Mouse (Mus musculus) heart, adult 2 months (tissue): ENCODE data around the gene 5730522E02Rik. TPM values are rescaled to one million over a fixed set of nuclear protein-coding genes. Genes with fewer than 3 reads are reported as not detected.

ENCODE experiments used
- DNase-seq, 2 experiments: peaks; one replicate each; pipeline ENCODE4 v3.0.0; 2021
- H3K27ac ChIP-seq: fragments of 200-600 bp; 2 replicates; pipeline ENCODE4 v1.8.1; 2022
- H3K27me3 ChIP-seq: fragments of 200-500 bp; 2 replicates; pipeline ENCODE4 v1.6.1; 2012; ENCODE audit warnings: mild to moderate bottlenecking, low read length, inconsistent platforms, mixed read lengths; ENCODE audit not compliant: control insufficient read depth, insufficient read depth
- H3K36me3 ChIP-seq: fragments of 200-500 bp; 2 replicates; pipeline ENCODE4 v1.6.1; 2012; ENCODE audit warnings: low read length, inconsistent platforms; ENCODE audit not compliant: control insufficient read depth, insufficient read depth
- H3K4me1 ChIP-seq: fragments of 200-500 bp; 2 replicates; pipeline ENCODE4 v1.6.1; 2011; ENCODE audit warnings: low read length; ENCODE audit not compliant: control insufficient read depth, insufficient read depth
- H3K4me3 ChIP-seq: fragments of 200-600 bp; 2 replicates; pipeline ENCODE4 v1.8.1; 2022
- H3K79me2 ChIP-seq: fragments of 200-500 bp; replicated peaks from 2 replicates; pipeline ENCODE4 v1.6.1; 2012; ENCODE audit warnings: mild to moderate bottlenecking, inconsistent platforms, low read length, moderate library complexity, mixed read lengths; ENCODE audit not compliant: control insufficient read depth, insufficient read depth
- H3K9ac ChIP-seq: fragments of 200-500 bp; 2 replicates; pipeline ENCODE4 v1.6.1; 2012; ENCODE audit warnings: low read depth, mild to moderate bottlenecking, control low read depth, inconsistent platforms, low read length, mixed read lengths
- CTCF ChIP-seq: fragments of 200-600 bp; IDR thresholded peaks from 2 replicates; pipeline ENCODE4 v1.8.1; 2022; ENCODE audit warnings: antibody characterized with exemption, mild to moderate bottlenecking, moderate library complexity
- EP300 ChIP-seq: fragments of 200-500 bp; IDR thresholded peaks from 2 replicates; pipeline ENCODE4 v1.6.1; 2011; ENCODE audit warnings: low read depth, low read length, control low read depth; ENCODE audit not compliant: insufficient read depth
- POLR2A ChIP-seq: fragments of 200-500 bp; IDR thresholded peaks from 2 replicates; pipeline ENCODE4 v1.6.1; 2011; ENCODE audit warnings: mild to moderate bottlenecking, low read depth, low read length, control low read depth; ENCODE audit not compliant: insufficient read depth
- WGBS: fragments of 180-500 bp; shearing (Covaris S2); methylation state at CpG from one replicate; pipeline ENCODE4 v1.1.7; 2018; 5-methylcytosine and 5-hydroxymethylcytosine counted together
- intact Hi-C: fragments of 180-260 bp; cut with DNase I; formaldehyde crosslinking; loops from one replicate; pipeline ENCODE4 v1.15.1; 2025
- polyA plus RNA-seq: library from polyadenylated mRNA; depleted of rRNA; stranded (reverse); fragments of >200 nt; gene quantifications from 2 replicates; pipeline ENCODE4 v1.2.3, GENCODE M21; 2012
- total RNA-seq, 2 experiments: library from RNA; stranded (reverse); gene quantifications; 2 replicates each; pipeline ENCODE4 v1.2.3; 2021

5730522E02Rik gene
- total and polyA plus RNA-seq, 3 experiments = not detected

GRCm38 (mm10) chr11:25854216-25854615, 356.3 kb downstream of the 5730522E02Rik start:
- intact Hi-C loops = no loop called here
- Histone ChIP-seq H3K27ac (no peak overlapping the region), H3K9ac (no peak overlapping the region), H3K27me3 (no peaks in the 10 kb centered on the region), H3K79me2 (no peaks in the 10 kb centered on the region), H3K4me3 (no peak overlapping the region), H3K4me1 (no peaks in the 10 kb centered on the region), H3K36me3 (no peaks in the 10 kb centered on the region)
- 84% methylated on average over 10 of the region's 10 CpGs for WGBS
- no peak for DNase-seq
- no peak for TF ChIP-seq EP300

GRCm38 (mm10) chr11:25853032-25853431, 357.5 kb downstream of the 5730522E02Rik start:
- Histone ChIP-seq H3K27me3 (no peaks in the 10 kb centered on the region), H3K27ac (no peak overlapping the region), H3K79me2 (no peaks in the 10 kb centered on the region), H3K4me1 (no peaks in the 10 kb centered on the region), H3K36me3 (no peaks in the 10 kb centered on the region), H3K4me3 (no peak overlapping the region), H3K9ac (no peak overlapping the region)
- intact Hi-C loops = no loop called here
- WGBS = 52% methylated on average over 5 of the region's 5 CpGs
- TF ChIP-seq POLR2A (no peak), EP300 (no peak), CTCF (no peak)
- no peak for DNase-seq

- WGBS = 51% methylated on average over 14 of the region's 14 CpGs
- Histone ChIP-seq H3K27me3 (no peaks in the 10 kb centered on the region), H3K4me3 (no peak overlapping the region), H3K9ac (no peak overlapping the region), H3K27ac (no peak overlapping the region), H3K36me3 (no peaks in the 10 kb centered on the region), H3K4me1 (no peaks in the 10 kb centered on the region), H3K79me2 (no peaks in the 10 kb centered on the region)
- no peak for TF ChIP-seq CTCF
- TF ChIP-seq EP300 = no peak
- TF ChIP-seq POLR2A = no peak
- no peak for DNase-seq
- intact Hi-C loops = no loop called here
Measured at GRCm38 (mm10) chr11:25848824-25849644, 361.5 kb downstream of the 5730522E02Rik start.

GRCm38 (mm10) chr11:25838451-25838850, 372.1 kb downstream of the 5730522E02Rik start:
- no peaks in the 10 kb centered on the region for H3K36me3 ChIP-seq
- no peaks in the 10 kb centered on the region for H3K79me2 ChIP-seq
- no peaks in the 10 kb centered on the region for H3K27me3 ChIP-seq
- DNase-seq = no peak
- WGBS = 64% methylated on average over 1 of the region's 1 CpGs
- intact Hi-C loops = no loop called here
- no peaks in the 10 kb centered on the region for H3K4me1 ChIP-seq
- H3K27ac ChIP-seq = no peak overlapping the region
- H3K9ac ChIP-seq = no peak overlapping the region
- TF ChIP-seq EP300 (no peak), POLR2A (no peak), CTCF (no peak)
- no peak overlapping the region for H3K4me3 ChIP-seq

- intact Hi-C loops = no loop called here
- DNase-seq = no peak
- H3K27ac ChIP-seq = no peak overlapping the region
- TF ChIP-seq EP300 = no peak
- TF ChIP-seq POLR2A = no peak
- no peak for TF ChIP-seq CTCF
- no peaks in the 10 kb centered on the region for H3K27me3 ChIP-seq
- no peak overlapping the region for H3K4me3 ChIP-seq
- no peaks in the 10 kb centered on the region for H3K36me3 ChIP-seq
- H3K9ac ChIP-seq = no peak overlapping the region
- no peaks in the 10 kb centered on the region for H3K79me2 ChIP-seq
- H3K4me1 ChIP-seq = no peaks in the 10 kb centered on the region
Measured at GRCm38 (mm10) chr11:25819789-25820188, 390.8 kb downstream of the 5730522E02Rik start.

GRCm38 (mm10) chr11:25813446-25813845, 397.1 kb downstream of the 5730522E02Rik start:
- intact Hi-C loops = no loop called here
- no peak overlapping the region for H3K4me3 ChIP-seq
- TF ChIP-seq EP300 (no peak), POLR2A (no peak), CTCF (no peak)
- H3K9ac ChIP-seq = no peak overlapping the region
- WGBS = 67% methylated on average over 2 of the region's 2 CpGs
- no peaks in the 10 kb centered on the region for H3K27me3 ChIP-seq
- no peak for DNase-seq
- H3K79me2 ChIP-seq = no peaks in the 10 kb centered on the region
- no peaks in the 10 kb centered on the region for H3K4me1 ChIP-seq
- no peaks in the 10 kb centered on the region for H3K36me3 ChIP-seq
- no peak overlapping the region for H3K27ac ChIP-seq
